21 mouse cellular contexts compared by ENCODE assay signal in genomic region chr1:135943713-135944112, GRCm38 (mm10). TPM values are rescaled to one million over a fixed set of nuclear protein-coding genes. Genes with fewer than 3 reads are reported as not detected.
DNase-seq lines count a peak whose midpoint lies in the region; TF ChIP-seq lines count a peak whose summit lies in the region.
"Had no signal": no experiment of that assay in that cellular context is flagged by ENCODE, and none has a peak within 500 bp of the region (broad histone marks: within the 10 kb centered on the region; RNA-seq: fewer than 3 reads in every experiment).

No protein-coding gene starts in this region.

- intact Hi-C loops in left cerebral cortex, postnatal 4 days (cut with DNase I) = loop anchor here (2.0 to 10.0 kb wide), 2 partner anchors 79 to 219 kb away; partner anchors contain the start of gene Csrp1
- intact Hi-C loops in left cerebral cortex, adult 2 months (cut with DNase I) = loop anchor here (1.0 to 10.0 kb wide), 3 partner anchors 78 to 229 kb away; no protein-coding TSS in a partner anchor

- no peak overlapping the region for H3K27ac ChIP-seq in left cerebral cortex, adult 2 months
- H3K27ac ChIP-seq: embryonic facial prominence, embryonic 10.5 days; hindbrain, embryonic 10.5 days; hindbrain, postnatal 0 days; kidney, embryonic 15.5 days had no signal

- DNase-seq in cerebellum, postnatal 10 days = peak; percentile 53 to 70
- DNase-seq in cerebellum, postnatal 36 days = no peak
- peak; percentile 64 for DNase-seq in left cerebral cortex, postnatal 4 days
- DNase-seq in left cerebral cortex, adult 2 months (ENCODE audit: extremely low spot score in 1 of 2, low spot score in 2 of 2) = no peak
- DNase-seq in retina, postnatal 1 day = peak; percentile 51
- DNase-seq in retina, embryonic 14.5 days (ENCODE audit: low spot score) = no peak
- peak; percentile 14 for DNase-seq in skeletal muscle tissue, adult 2 months (ENCODE audit: low read depth, low spot score)
- no peak for DNase-seq in frontal cortex, postnatal 25 days (ENCODE audit: low spot score in 2 of 2)
- DNase-seq: adrenal gland, adult 8-10 months; cerebellum, adult 11-12 months; heart, adult 18-20 months; kidney, postnatal 4 days; layer of hippocampus, adult 9-11 months; lung, adult 2 months; lung, postnatal 36 days; right cerebral cortex, postnatal 14 days; thymus, adult 2 months had no signal

- TF ChIP-seq CTCF in left cerebral cortex, adult 2 months (IDR thresholded peaks at IDR 0.05) = no peak

- no peak overlapping the region for H3K4me3 ChIP-seq in left cerebral cortex, adult 2 months
- H3K4me3 ChIP-seq: embryonic facial prominence, embryonic 10.5 days; hindbrain, embryonic 10.5 days; kidney, embryonic 15.5 days had no signal

RNA-seq across cellular contexts. Expression of gene Pkp1, which starts 24.7 kb away (rescaled TPM):
- total RNA-seq in left cerebral cortex, postnatal 4 days (2021) = under 1 TPM in 1 of 2 experiments, not detected in 1; 0.18 TPM
- total RNA-seq in left cerebral cortex, adult 2 months (2021) = under 1 TPM; 0.25 to 0.40 TPM
- total RNA-seq: heart, adult 18-20 months had no signal

Comparison
In these comparisons a context has a peak if more than half of its experiments do, and no peak if none do; other contexts are left out.
1. DNase-seq: peak in cerebellum, postnatal 10 days (2 of 2), left cerebral cortex, postnatal 4 days (single experiment), retina, postnatal 1 day (single experiment) and skeletal muscle tissue, adult 2 months (single experiment); none in cerebellum, postnatal 36 days (0 of 2), left cerebral cortex, adult 2 months (0 of 2), retina, embryonic 14.5 days (single experiment) and frontal cortex, postnatal 25 days (0 of 2).